Mouse (Mus musculus) CD8-positive naive resting alpha-beta T cell, adult 57 days (primary cell): ENCODE data around the gene Rnd1. TPM values are rescaled to one million over a fixed set of nuclear protein-coding genes. Genes with fewer than 3 reads are reported as not detected.

ENCODE experiments used
- total RNA-seq: library from RNA; stranded (reverse); gene quantifications from one replicate; pipeline ENCODE4 v1.2.4, GENCODE M21; 2023

Rnd1 gene
- 0.64 TPM for total RNA-seq

GRCm38 (mm10) chr15:98676940-98677728 lies at the start of gene Rnd1:
Gene Rnd1 (minus strand): TSS chr15:98677461.

GRCm38 (mm10) chr15:98707766-98708372 lies 30.6 kb upstream of the Rnd1 start, which contains the start of gene Ccdc65:
Gene Ccdc65 (plus strand): TSS chr15:98708207.

GRCm38 (mm10) chr15:98662567-98663545 lies 14.4 kb downstream of the Rnd1 start, which contains the start of gene Ddx23:
Gene Ddx23 (minus strand): TSS chr15:98662894.

GRCm38 (mm10) chr15:98630540-98630939 lies 46.7 kb downstream of the Rnd1 start, which contains the start of gene Cacnb3:
Gene Cacnb3 (plus strand): TSS chr15:98630840.

Other genes with a start within 250 kb of the Rnd1 start
- gene Olfr282, start 246.2 kb downstream of the Rnd1 start, total RNA-seq = not detected
- not detected for gene Olfr281, start 224.9 kb downstream of the Rnd1 start, total RNA-seq
- gene OR5BS1P, start 207.6 kb downstream of the Rnd1 start, total RNA-seq = not detected
- not detected for gene Lalba, start 194.7 kb downstream of the Rnd1 start, total RNA-seq
- gene Olfr279, start 185.1 kb downstream of the Rnd1 start, total RNA-seq = not detected
- gene Kansl2, start 143.2 kb downstream of the Rnd1 start, total RNA-seq = 56.9 TPM
- 147 TPM for gene Ccnt1, start 106.5 kb downstream of the Rnd1 start, total RNA-seq
- not detected for gene 4930415O20Rik, start 106.5 kb downstream of the Rnd1 start, total RNA-seq
- gene Adcy6, start 67.4 kb downstream of the Rnd1 start, total RNA-seq = 23.4 TPM
- gene Cacnb3, start 46.6 kb downstream of the Rnd1 start, total RNA-seq = 0.34 TPM
- gene Ddx23, start 14.6 kb downstream of the Rnd1 start, total RNA-seq = 133 TPM
- gene Ccdc65, start 30.7 kb upstream of the Rnd1 start, total RNA-seq = not detected
- 2.5 TPM for gene Fkbp11, start 50.7 kb upstream of the Rnd1 start, total RNA-seq
- 94.4 TPM for gene Arf3, start 85.8 kb upstream of the Rnd1 start, total RNA-seq
- 0.77 TPM for gene Wnt10b, start 100.7 kb upstream of the Rnd1 start, total RNA-seq
- not detected for gene Wnt1, start 112.4 kb upstream of the Rnd1 start, total RNA-seq
- gene Ddn, start 132.0 kb upstream of the Rnd1 start, total RNA-seq = 0.21 TPM
- gene Prkag1, start 154.1 kb upstream of the Rnd1 start, total RNA-seq = 117 TPM
- 266 TPM for gene Kmt2d, start 193.7 kb upstream of the Rnd1 start, total RNA-seq
- 20.7 TPM for gene Rhebl1, start 217.1 kb upstream of the Rnd1 start, total RNA-seq
- 1.1 TPM for gene Dhh, start 221.1 kb upstream of the Rnd1 start, total RNA-seq
- gene Lmbr1l, start 240.8 kb upstream of the Rnd1 start, total RNA-seq = 293 TPM